Mouse (Mus musculus) yolk sac, embryonic 10.5 days (tissue): Measurements from ENCODE around the gene Sun1.

Experiments
- DNase-seq: peaks from one replicate; pipeline ENCODE4 v3.0.0-alpha.2; 2017; ENCODE audit warnings: low spot score

Gene Sun1

GRCm38 (mm10) chr5:139286142-139286941 is 85.9 kb downstream of the Sun1 start:
- DNase-seq, result peak; percentile 53

GRCm38 (mm10) chr5:139287099-139287498 is 86.7 kb downstream of the Sun1 start:
- DNase-seq, result no peak

DNA sequence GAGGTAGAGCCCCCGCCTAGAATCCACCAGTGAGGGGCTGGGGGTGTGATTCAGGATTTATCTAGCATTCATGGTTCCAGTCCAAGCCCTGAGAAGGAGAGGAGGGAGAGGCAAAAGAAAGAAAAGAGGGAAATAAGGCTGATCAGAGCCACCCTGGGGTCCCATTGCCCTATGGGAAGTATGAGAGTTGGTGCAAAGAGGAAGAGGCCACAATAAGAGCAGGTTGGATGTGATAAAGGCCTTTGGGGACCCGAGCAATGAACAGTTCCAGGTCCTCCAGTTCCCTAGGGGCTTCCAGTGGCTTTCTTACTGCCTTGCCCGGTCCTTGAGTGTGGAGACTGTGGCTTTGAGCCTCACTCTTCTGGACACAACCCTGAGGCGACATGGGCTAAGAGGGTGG is 87.3 kb downstream of the Sun1 start:
- no peak for DNase-seq

DNA sequence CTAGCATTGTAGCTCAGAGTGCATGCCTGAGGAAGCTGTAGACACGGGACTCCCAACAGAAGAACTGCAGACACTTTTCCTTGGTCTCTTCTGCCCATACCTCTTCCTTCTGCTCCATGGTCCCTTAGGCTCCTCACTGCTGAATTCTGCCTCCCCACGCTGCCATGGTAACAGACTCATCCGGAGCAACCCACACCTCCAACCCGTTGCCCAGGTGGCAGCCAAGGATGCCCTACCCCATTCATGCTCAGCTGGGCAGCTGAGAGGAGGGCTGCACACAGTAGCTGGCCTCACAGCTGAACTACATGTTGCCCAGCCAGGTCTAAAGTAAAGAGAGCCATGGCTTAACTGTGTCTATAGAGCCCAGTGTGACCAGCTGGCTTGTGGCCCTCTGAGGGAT is 88.2 kb downstream of the Sun1 start:
- DNase-seq, result no peak

DNA sequence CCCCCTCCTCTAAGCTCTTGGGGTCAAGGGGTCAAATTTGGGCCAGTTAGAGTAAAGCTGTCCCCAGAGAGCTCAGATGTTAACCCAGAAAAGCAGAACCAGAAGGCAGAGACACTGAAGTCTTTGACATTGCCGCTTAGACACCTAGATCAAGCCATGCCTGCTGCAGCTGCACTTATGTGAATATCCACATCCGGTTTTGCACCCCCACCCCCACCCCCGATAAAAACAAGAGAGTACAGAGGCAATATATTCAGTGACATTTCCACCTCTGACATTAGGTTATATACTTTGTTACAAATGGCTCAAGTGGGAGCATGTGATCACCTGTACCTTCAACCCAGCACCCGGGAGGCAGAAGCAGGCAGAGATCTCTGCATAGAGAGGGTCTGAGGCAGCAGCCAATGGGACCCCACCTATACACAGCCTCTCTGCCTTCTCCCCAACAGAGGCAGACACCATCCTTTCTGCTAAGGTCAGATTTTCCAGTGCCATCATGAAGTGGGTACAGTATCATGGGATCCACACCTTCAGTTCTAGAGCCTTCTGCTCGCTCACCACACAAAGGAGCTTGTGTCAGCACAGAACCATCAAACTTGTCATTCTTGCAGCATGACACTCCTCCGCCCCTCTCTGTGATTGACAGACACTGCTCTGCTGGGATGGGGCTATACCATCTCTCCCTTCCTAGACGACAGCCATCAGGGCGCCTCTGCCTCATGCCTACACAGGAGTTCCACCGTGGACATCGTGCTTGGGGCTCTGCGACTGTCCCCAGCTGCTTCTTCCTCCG is 90.2 kb downstream of the Sun1 start:
- no peak for DNase-seq

GRCm38 (mm10) chr5:139291811-139292560 is 91.5 kb downstream of the Sun1 start:
- DNase-seq, result no peak

DNA sequence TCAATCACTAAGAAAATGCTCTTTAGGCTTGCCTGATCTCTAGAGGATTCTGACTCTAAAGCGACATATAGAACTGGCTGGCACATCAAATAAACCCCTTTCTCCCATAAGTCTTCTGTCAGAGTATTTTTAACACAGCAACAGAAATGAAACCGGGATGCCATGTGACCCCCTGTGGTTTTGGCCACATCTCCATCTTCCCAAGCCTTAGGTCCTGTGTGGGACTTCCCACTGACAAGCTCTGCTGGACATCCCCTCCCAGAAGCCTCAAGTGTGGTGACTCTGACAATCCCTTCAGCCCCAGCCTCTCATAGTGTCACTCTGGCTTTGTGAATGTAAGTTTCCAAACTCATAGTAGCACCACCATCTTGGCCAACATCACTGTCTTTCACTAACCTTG is 93.7 kb downstream of the Sun1 start:
- DNase-seq, result no peak

DNA sequence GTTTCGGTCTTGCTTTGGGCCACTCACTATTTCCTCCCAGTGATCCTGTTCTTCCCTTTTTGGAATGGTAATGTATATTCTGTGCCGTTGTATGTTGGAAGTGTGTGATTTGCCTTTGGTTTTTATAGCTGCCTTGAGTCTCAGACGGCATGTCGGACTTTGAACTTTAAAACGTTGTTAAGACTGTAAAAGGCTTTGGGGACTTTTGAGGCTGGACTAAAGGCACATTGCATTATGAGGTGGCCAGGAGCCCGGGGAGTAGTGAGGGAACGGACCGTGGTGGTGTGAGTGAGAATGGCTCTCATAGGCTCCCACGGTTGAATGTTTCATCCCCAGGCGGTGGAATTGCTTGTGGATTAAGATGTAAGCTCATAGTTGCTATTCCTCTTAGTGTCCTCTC is 96.7 kb downstream of the Sun1 start:
- no peak for DNase-seq

DNA sequence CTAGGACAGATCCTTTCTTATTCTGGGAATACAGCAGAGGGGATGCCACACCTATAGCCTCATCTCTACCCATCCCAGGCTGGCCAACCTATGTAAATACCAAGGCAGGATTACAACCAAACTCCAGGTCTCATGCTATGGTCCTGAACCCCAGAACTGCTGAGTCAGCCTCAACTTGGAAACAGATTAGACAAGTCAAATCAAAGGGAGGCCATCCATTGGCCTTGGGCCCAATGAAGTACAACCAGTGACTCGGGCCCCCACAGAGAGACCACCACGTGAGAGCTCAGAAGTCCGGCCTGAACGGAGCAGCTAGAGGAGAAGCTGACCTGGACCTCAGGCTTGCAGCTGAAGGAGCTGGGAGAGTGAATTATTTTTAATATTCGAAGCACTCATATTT is 97.3 kb downstream of the Sun1 start:
- DNase-seq, result no peak
